Mouse (Mus musculus) adrenal gland, adult 8-10 months (tissue): ENCODE data around the gene Ly6g6f. TPM values are rescaled to one million over a fixed set of nuclear protein-coding genes. Genes with fewer than 3 reads are reported as not detected.
"Not testable (repeated sequence)": the region's sequence is repeated elsewhere in the genome, so short reads cannot be mapped to it uniquely, and the experiment has no call there.

Experiments
- DNase-seq: peaks from one replicate; pipeline ENCODE4 v3.0.0; 2022
- total RNA-seq, 4 experiments: library from RNA; stranded (reverse); gene quantifications; 2 replicates each; pipeline ENCODE4 v1.2.4; 2022

The Ly6g6f gene
- total RNA-seq, 4 experiments from 2014 or later = not detected

GRCm38 (mm10) chr17:35051156-35052086 lies 34.0 kb downstream of the Ly6g6f start:
- peak; percentile 82 for DNase-seq

GRCm38 (mm10) chr17:35050126-35050750 lies 35.2 kb downstream of the Ly6g6f start:
- DNase-seq = peak; percentile 49

- peak; percentile 38 for DNase-seq
Observed at GRCm38 (mm10) chr17:35049561-35050016, 35.8 kb downstream of the Ly6g6f start, which contains the start of gene Clic1. Gene Clic1, plus strand, starts transcription at chr17:35049966.

GRCm38 (mm10) chr17:35048932-35049440 lies 36.4 kb downstream of the Ly6g6f start:
- DNase-seq = no peak

- no peak for DNase-seq
Observed at GRCm38 (mm10) chr17:35048149-35048931, 37.1 kb downstream of the Ly6g6f start.

GRCm38 (mm10) chr17:35047688-35048087 lies 37.7 kb downstream of the Ly6g6f start:
- DNase-seq = no peak

- DNase-seq = peak; percentile 96
Observed at GRCm38 (mm10) chr17:35046681-35047455, 38.5 kb downstream of the Ly6g6f start, which contains the start of gene Msh5. Gene Msh5, minus strand, starts transcription at chr17:35046745.

GRCm38 (mm10) chr17:35045807-35046680 lies 39.4 kb downstream of the Ly6g6f start:
- DNase-seq = no peak

- no peak for DNase-seq
Observed at GRCm38 (mm10) chr17:35044904-35045806, 40.3 kb downstream of the Ly6g6f start.

GRCm38 (mm10) chr17:35043794-35044193 lies 41.6 kb downstream of the Ly6g6f start:
- DNase-seq = no peak

- no peak for DNase-seq
Observed at GRCm38 (mm10) chr17:35039121-35039873, 46.1 kb downstream of the Ly6g6f start.

GRCm38 (mm10) chr17:35034896-35035295 lies 50.5 kb downstream of the Ly6g6f start:
- no peak for DNase-seq

- not testable (repeated sequence) for DNase-seq
Observed at GRCm38 (mm10) chr17:35033703-35034102, 51.7 kb downstream of the Ly6g6f start.

GRCm38 (mm10) chr17:35032323-35032870 lies 53.0 kb downstream of the Ly6g6f start:
- DNase-seq = no peak

GRCm38 (mm10) chr17:35031880-35032279 lies 53.5 kb downstream of the Ly6g6f start:
- DNase-seq = no peak

GRCm38 (mm10) chr17:35031272-35031671 lies 54.1 kb downstream of the Ly6g6f start:
- DNase-seq = no peak
